Mouse (Mus musculus) heart, postnatal 0 days (tissue): ENCODE measurements around the gene Klhl1. TPM values are rescaled to one million over a fixed set of nuclear protein-coding genes. Genes with fewer than 3 reads are reported as not detected.

Experiments used
- ATAC-seq: fragments of 200-750 bp; cut with Nextera tagmentation; 2 replicates; pipeline ENCODE4 v1.8.0; 2017; ENCODE audit warnings: low read depth, moderate number of reproducible peaks, moderate library complexity; ENCODE audit not compliant: insufficient read depth
- DNase-seq: peaks from one replicate; pipeline ENCODE4 v3.0.0-alpha.2; 2016; ENCODE audit warnings: low spot score
- H3K27ac ChIP-seq: fragments of 300-500 bp; sonication (generic); 2 replicates; pipeline ENCODE4 v1.5.1; 2014; ENCODE audit warnings: low read depth, mild to moderate bottlenecking
- H3K27me3 ChIP-seq: fragments of 300-500 bp; sonication (generic); 2 replicates; pipeline ENCODE4 v1.6.1; 2014; ENCODE audit warnings: low read length, mixed read lengths; ENCODE audit not compliant: control insufficient read depth, insufficient read depth
- H3K36me3 ChIP-seq: fragments of 300-500 bp; sonication (generic); replicated peaks from 2 replicates; pipeline ENCODE4 v1.6.1; 2014; ENCODE audit warnings: low read length, mixed read lengths; ENCODE audit not compliant: control insufficient read depth, insufficient read depth
- H3K4me1 ChIP-seq: fragments of 300-500 bp; sonication (generic); 2 replicates; pipeline ENCODE4 v1.6.1; 2014; ENCODE audit warnings: antibody characterized with exemption; ENCODE audit not compliant: control insufficient read depth, insufficient read depth
- H3K4me2 ChIP-seq: fragments of 300-500 bp; sonication (generic); 2 replicates; pipeline ENCODE4 v1.6.1; 2014; ENCODE audit warnings: low read depth, mild to moderate bottlenecking, low read length, moderate library complexity
- H3K4me3 ChIP-seq: fragments of 300-500 bp; sonication (generic); 2 replicates; pipeline ENCODE4 v1.5.1; 2014; ENCODE audit warnings: low read depth, low read length
- H3K9ac ChIP-seq: fragments of 300-500 bp; sonication (generic); replicated peaks from 2 replicates; pipeline ENCODE4 v1.6.1; 2014; ENCODE audit warnings: low read depth, low read length, mixed read lengths
- H3K9me3 ChIP-seq: fragments of 300-500 bp; sonication (generic); replicated peaks from 2 replicates; pipeline ENCODE4 v1.6.1; 2016; ENCODE audit warnings: low read length; ENCODE audit not compliant: control insufficient read depth
- CTCF ChIP-seq: IDR thresholded peaks from 2 replicates; pipeline ENCODE4 v1.5.1; 2016; ENCODE audit warnings: antibody characterized with exemption, control low read depth, low read depth
- EP300 ChIP-seq: IDR thresholded peaks from 2 replicates; pipeline ENCODE4 v1.6.1; 2016; ENCODE audit warnings: antibody characterized with exemption, low read depth
- WGBS: fragments of 180-500 bp; shearing (Covaris S2); extraction: QIAGEN DNeasy Blood & Tissue Kit; methylation state at CpG from one replicate; pipeline ENCODE4 v1.1.7; 2014; 5-methylcytosine and 5-hydroxymethylcytosine counted together
- polyA plus RNA-seq: library from polyadenylated mRNA; unstranded; fragments of >200 nt; fragmentation: Nextera tagmentation; extraction: Ambion mirVana; gene quantifications from 2 replicates; pipeline ENCODE4 v1.2.1, GENCODE M21; 2015
- total RNA-seq: library from RNA; depleted of rRNA; stranded (reverse); fragments of >200 nt; gene quantifications from 2 replicates; pipeline ENCODE4 v1.2.3, GENCODE M21; 2014; ENCODE audit warnings: low replicate concordance

Klhl1 gene
- total and polyA plus RNA-seq, 2 experiments from 2014 or later = not detected

DNA sequence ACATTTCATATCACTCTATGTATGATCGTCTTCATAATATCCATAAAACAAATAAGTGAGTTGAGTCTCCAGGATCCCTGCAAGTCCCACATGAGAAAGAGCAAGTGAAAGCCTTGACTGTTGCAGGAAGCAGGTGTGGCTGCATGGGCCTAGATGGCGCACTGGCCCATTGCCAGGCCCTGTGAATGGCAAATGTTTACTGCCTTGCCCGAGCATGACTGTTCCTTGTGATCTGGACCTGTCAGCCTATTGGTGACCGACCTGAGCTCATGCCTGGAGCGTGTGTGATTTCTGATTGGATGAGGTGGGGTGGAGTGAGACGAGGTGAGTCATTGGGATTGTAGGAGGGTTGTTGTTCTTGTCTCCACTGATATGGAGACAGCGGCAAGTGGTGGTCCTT lies 411.5 kb downstream of the Klhl1 start:
- Histone ChIP-seq H3K4me2 (no peak overlapping the region), H3K9me3 (no peaks in the 10 kb centered on the region), H3K36me3 (no peaks in the 10 kb centered on the region), H3K4me1 (no peaks in the 10 kb centered on the region), H3K4me3 (no peak overlapping the region), H3K9ac (no peak overlapping the region), H3K27me3 (no peaks in the 10 kb centered on the region), H3K27ac (no peak overlapping the region)
- WGBS = 57% methylated on average over 7 of the region's 7 CpGs
- ATAC-seq (no peak), DNase-seq (no peak)
- TF ChIP-seq EP300 (no peak), CTCF (no peak)

DNA sequence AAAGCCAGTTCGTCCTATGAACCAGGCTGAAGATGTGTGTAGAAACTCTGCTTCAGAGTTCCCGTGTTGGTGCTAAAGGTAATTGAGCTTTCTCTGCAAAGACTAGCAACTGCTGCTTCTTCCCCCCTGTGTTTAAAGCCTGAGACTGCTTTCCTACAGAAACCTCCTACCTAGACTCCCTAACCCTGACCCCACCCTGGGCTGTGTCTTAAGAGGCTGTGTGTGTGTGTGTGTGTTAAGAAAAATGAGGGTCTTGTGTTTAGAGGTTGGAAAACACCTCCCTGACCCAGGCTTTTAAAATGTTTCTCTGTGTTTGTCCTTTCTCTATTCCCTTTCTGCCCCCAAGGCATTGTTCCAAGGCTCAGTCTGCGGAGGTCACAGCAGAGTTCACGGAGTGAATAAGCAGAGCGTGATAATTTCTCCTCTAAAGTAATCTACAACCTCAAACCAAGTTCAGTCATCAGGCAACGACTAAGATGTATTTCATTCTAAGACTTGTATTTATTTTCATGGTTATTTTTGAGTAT lies 437.2 kb downstream of the Klhl1 start:
- TF ChIP-seq EP300 = no peak
- no peak for TF ChIP-seq CTCF
- H3K27ac ChIP-seq = no peak overlapping the region
- DNase-seq (no peak), ATAC-seq (no peak)
- H3K4me1 ChIP-seq = no peaks in the 10 kb centered on the region
- WGBS = 64% methylated on average over 6 of the region's 6 CpGs
- no peaks in the 10 kb centered on the region for H3K9me3 ChIP-seq
- no peaks in the 10 kb centered on the region for H3K27me3 ChIP-seq
- no peak overlapping the region for H3K4me2 ChIP-seq
- H3K4me3 ChIP-seq = no peak overlapping the region
- no peak overlapping the region for H3K9ac ChIP-seq
- no peaks in the 10 kb centered on the region for H3K36me3 ChIP-seq

- Histone ChIP-seq H3K9me3 (no peaks in the 10 kb centered on the region), H3K27me3 (no peaks in the 10 kb centered on the region), H3K4me1 (no peaks in the 10 kb centered on the region), H3K4me3 (no peak overlapping the region), H3K36me3 (no peaks in the 10 kb centered on the region), H3K4me2 (no peak overlapping the region), H3K27ac (no peak overlapping the region), H3K9ac (no peak overlapping the region)
- no peak for TF ChIP-seq CTCF
- TF ChIP-seq EP300 = no peak
- 61% methylated on average over 3 of the region's 3 CpGs for WGBS
- ATAC-seq (no peak), DNase-seq (no peak)
These were observed 453.0 kb downstream of the Klhl1 start for GRCm38 (mm10) chr14:96065884-96066283.
